Mouse (Mus musculus) cerebellum, adult 2 months (tissue): ENCODE results near the gene Pes1.

Experiments used
- CTCF ChIP-seq: fragments of 200-500 bp; IDR thresholded peaks from 2 replicates; pipeline ENCODE4 v1.5.1; 2011; ENCODE audit warnings: low read depth, mild to moderate bottlenecking, control low read depth, low read length, moderate library complexity, borderline replicate concordance; ENCODE audit not compliant: insufficient read depth
- POLR2A ChIP-seq: fragments of 200-500 bp; IDR thresholded peaks from 2 replicates; pipeline ENCODE4 v1.6.1; 2011; ENCODE audit warnings: low read length, control low read depth, borderline replicate concordance; ENCODE audit not compliant: insufficient read depth

GRCm38 (mm10) chr11:3993914-3994313 lies 30.1 kb downstream of the Pes1 start:
- no peak for TF ChIP-seq CTCF
- no peak for TF ChIP-seq POLR2A
